Mouse (Mus musculus): ENCODE measurements around the gene Otop3.
A peak's percentile ranks its signal among the peaks of the same experiment; 100 is the strongest.

Otop3 gene

DNA sequence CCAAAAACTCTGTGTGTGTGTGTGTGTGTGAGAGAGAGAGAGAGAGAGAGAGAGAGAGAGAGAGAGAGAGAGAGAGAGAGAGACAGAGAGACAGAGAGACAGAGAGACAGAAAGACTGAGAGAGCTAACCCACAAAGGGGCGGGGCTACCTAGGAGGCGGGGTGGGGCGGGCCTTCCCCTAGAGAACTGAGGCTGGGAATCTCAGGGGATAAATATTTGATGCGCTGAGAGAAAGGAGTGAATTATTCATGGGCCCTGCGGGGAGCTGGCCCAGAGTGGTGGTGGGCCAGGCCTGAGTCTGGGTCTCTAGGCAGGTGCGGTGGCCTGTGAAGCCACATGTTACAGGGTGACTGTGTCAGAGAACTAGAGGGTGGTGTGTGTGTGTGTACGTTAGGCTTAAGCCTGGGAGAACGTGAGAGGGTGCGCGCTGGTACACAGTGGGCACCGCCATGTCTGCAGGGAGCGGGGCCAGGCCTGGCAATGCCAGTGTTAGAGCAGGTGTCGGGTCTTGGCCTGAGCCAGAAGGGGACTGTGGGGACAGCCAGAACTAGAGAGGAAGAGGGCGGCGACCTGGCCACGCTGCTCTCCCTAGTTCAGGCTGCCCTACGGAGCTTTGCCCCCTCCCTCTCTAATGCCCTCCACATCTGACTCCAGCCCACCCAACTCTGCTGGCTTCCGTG, 14.7 kb upstream of the Otop3 start:
- DNase-seq, result no peak

DNA sequence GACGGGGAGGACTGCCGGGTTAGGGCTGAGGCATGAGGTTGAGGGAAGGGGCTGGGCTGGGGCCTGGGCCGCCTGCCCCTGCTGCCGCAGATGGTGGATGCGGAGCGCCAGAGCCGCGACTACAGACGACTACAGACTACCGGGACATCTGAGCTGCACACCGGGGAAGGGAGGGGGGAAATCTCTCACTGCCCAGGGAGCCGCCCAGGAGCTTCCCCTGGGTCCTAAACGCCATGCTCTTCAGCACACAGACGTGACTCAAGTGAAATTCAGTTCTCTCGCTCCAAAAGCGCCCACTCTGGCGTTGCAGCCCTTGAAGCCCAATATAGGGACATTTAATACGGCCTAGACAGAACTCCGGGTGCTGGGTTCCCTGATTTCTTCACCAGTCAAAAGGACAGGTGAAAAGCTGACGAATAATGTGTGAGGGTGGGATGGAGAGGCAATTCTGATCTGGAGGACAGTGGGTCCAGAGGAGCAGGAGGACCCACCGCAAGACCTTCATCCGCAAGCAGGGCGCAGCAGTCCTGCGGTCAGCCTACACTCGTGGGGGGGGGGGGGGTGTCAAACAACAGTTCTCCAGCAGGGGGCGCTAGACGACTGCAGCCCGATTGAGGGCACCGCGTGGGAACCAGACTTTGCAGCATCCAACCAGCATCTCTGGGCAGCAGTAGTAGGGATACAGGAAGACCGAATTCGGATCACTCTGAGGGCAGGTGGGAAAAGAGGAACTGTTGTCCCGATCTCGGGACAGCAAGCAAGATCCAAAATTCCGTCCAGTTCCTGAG, 12.4 kb upstream of the Otop3 start, which contains the start of gene Ush1g:
TSS of gene Ush1g (minus strand) at position 136 of the 788 bp plus-strand sequence.
- DNase-seq, result peak; percentile 74 to 76

DNA sequence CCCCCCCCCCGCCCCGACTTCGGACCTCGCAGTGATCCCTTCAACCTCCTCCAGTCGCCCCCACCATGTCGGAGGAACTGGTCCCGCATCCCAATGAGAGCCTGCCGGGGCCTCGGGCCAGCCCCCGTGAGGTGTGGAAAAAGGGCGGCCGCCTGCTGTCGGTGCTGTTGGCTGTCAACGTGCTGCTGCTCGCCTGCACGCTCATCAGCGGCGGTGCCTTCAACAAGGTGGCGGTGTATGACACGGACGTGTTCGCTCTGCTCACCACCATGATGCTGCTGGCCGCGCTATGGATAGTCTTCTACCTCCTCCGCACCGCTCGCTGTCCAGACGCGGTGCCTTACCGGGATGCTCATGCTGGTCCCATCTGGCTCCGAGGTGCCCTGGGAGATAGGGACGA, 11.2 kb upstream of the Otop3 start:
- DNase-seq, result no peak

DNA sequence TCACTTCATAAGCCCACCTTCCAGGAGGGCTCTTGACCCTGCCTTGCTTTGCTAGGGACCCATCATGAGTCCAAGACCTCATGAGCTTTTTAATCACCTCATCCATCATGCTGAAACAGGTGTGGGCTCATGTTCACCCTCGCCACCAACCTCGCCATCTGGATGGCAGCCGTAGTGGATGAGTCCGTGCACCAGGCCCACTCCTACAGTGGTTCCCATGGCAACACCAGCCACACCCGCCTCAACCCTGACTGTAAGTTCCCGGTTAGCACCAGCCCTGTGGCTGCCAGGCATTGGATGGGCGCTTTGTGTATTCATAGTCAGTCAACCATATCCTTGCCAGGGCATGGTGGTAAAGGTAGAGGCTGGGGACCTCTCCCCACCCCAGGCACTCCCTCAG, 7.8 kb upstream of the Otop3 start:
- DNase-seq, result no peak

DNA sequence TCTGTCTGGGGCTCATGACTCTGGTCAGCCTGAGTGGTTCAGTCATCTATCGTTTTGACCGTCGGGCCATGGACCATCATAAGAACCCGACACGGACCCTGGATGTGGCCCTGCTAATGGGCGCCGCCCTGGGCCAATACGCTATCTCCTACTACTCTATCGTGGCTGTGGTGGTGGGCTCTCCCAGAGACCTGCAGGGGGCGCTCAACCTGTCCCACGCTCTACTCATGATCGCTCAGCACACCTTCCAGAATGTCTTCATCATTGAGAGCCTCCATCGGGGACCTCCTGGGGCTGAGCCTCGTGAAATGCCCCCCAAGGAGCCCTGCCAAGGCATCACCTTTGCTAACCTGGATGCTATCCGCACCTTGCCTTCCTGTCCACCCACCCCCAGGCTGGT, 5.2 kb upstream of the Otop3 start:
- DNase-seq, result no peak

DNA sequence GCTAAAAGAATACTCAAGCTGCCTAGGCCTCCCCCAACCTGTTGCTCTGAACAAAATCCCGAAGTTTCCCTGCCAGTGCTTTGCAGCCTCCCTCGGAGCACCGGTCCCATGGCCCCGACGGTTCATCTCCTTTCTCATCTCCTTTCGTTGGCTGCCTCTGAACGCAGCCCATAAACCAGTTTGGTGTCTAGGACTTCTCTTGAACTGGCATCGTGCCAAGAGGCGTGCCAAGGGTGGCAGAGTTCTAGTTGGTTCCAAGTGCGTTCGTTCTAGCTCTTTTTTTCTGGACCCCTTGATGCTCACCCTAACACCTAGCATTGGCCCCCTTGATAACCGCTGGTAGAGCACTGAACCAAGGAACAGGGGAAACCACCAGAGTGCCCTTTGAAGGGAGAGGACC, 692 bp downstream of the Otop3 start:
- no peak for DNase-seq

DNA sequence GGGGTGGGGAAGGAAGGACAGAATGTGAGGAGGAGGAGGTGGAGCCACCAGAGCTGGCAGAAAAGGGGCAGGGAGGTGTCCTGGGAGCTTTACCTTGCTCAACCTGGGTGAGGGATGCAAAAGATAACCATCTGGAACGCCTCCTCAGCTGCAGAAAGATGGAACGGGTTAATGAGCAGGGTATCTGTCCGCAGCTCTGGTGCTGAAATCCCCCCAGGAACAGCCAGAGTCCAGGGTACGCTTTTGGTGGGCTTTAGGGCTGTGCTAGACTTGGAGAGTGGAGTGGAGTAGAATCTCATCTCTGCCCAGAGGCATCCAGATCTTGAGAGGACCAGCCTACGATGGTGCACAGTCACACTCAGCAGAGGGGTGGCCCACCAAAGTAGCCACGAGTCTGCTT, 1.6 kb downstream of the Otop3 start:
- DNase-seq, result peak; percentile 62 to 66

DNA sequence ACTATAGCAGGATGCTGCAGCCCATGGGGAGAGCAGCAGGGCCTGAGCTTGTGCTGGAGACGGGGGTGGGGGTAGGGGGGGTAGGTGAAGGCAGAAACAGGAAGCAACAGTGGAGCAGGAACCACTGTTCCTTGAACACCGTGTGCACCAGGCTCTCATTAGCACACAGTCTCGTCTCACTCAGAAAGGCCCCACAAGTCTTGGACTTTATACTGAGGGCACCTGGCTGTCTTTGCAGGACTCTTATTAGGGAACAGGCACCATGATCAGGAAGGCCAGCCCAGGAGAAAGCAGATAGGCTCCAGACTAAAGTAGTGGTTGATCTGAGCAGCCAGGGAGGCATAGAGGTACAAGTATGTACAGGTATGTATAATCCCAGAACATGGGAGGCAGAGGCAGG, 2.8 kb downstream of the Otop3 start:
- DNase-seq, result no peak

DNA sequence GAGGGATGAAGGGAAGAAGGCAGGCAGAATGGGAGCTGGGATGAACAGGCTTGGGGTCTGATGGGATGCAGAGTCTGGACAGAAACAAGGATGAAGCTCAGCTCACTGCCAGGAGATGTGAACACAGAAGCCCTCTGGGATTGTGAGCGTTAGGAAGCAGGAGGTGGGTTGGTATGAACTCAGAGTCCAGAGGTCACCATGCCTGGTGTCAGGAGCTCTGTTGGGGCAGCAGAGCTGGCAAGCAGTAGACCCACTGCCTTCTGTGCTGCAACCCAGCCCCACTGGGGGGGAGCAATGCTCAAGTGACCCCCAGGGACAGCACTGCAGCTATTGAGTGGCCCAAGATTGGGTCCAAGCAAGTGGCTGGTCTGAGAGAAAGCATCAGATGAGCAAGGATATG, 3.3 kb downstream of the Otop3 start:
- no peak for DNase-seq

DNA sequence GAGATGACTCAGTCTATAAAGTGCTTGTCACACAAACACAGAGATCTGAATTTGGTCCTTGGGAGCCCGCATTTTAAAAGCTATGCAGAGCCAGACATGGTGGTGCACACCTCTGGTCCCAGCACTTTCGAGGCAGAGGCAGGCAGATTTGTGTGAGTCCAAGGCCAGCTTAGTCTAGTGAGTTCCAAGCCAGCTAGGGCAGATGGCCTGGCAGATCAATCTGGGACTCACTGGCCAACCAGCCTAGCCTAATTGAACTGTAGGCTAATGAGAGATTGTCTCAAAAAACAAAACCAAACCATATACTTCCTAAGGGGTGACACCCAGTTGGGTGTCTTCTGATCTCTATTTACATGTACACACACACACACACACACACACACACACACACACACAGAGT, 6.7 kb downstream of the Otop3 start:
- DNase-seq, result no peak

DNA sequence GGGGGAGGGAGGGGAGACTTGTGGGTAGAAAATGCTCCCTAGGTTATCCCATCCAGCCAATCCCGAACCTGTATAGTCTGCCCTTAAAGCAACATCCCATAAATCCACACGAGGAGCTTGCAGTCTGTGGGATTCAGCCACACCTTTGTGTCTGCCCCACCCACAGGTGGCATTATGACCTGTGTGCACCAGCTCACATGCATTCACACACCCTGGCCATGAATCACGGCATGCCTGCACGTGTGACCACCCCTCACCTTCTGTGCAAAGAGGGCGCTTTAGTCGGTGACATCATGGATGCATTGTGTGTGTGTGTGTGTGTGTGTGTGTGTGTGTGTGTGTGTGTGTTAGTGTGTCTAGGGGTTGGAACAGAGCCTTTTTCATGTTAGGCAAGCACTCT, 7.3 kb downstream of the Otop3 start:
- DNase-seq, result no peak

DNA sequence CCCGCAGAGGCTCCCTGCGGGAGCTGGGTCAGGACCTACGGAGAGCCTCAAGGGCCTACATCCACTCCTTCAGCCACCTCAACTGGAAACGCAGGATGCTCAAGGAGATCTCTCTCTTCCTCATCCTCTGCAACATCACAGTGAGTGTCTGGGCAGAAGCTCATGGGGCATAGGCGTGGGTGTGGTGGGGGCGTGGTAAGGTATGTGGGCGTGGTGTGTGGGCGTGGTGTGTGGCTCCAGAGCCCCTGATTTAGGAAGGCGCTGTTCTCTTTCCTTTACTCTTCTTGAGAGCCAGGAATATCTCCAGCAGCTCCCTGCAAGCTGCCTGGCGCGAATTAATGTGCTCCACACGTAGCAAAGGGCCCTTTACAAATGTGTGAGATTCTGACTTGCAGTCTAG, 10.4 kb downstream of the Otop3 start:
- DNase-seq, result peak; percentile 34 to 38

DNA sequence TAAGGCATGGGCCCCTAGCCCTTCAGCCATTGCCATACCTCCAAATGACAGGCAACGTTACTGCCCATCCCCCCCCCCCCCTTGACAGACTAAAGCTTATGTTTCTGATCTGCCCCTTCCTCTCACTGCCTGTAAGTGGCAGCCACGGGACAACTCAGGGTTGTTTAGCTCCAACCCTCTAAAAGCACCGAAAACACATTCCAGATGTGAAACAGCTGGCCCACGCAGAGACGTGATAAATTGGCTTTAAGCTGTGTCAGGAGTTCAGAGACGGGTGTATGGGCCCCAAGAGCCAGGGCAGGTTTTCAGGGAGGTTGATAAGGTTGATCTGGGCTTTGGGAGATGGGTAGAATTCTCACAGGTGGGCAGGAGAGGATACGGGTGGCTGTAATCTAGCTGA, 11.0 kb downstream of the Otop3 start:
- DNase-seq, result no peak

DNA sequence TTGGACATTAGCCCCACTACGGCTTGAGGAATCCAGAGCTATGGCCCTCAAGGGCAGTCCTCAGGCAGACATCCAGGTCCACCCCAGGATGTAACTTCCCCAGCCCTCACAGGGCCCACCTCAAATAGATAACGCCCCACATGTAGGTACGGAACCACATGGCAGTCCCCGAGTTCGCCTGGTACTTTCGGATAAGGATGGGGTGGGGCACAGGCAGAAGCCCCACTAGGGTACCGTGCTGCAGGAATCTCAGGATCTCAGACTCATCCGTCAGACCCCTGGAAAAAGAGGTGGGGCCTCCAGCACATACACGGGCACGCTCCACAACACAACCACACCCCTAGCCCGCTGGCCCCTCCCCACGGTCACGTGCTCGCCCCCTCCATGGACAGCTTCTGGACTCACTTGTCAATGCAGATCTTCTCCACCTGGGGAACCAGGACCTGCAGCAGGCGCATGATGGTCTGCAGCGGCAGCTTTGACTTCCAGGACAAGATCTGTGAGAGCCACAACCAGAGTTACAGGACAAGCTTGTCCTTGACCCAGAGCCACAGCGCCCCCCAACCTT, 14.2 kb downstream of the Otop3 start:
- peak; percentile 29 to 31 for DNase-seq

DNA sequence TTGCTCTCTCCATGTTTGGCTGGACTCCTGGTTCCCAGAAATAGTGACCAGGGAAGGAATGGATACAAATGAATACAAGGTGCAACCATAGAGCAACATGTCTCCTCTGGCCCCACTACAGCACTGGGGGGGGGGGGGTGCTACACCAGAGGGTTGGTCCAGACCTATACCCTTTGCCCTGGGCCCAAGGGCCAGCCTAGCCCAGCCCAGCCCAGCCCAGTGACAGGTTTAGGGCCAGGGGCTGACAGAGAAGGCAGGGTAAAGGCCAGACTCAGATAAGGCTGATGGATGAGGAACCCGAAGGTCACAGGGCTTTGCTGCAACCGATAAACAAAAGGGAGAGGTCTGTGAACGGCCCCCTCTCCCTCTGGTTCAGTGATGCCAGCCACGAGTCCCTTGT, 15.4 kb downstream of the Otop3 start:
- DNase-seq, result no peak

DNA sequence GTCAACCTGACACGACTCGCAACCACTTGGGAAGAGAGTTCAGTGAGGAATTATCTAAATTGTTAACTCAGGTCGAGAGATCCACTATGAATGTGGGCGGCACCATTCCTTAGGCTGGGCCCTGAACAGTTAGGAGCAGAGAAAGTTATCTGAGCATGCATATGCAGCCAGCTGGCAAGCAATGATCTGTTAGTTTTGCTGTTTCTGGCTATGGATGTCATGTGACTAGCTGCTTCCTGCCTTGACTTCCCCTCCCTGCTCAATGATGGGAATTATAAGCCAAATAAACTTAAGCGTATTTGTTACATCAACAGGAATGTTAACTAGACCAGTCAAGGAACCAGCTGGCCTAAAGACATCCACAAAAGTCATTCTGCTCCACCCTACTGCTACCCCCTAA, 18.8 kb downstream of the Otop3 start:
- no peak for DNase-seq

DNA sequence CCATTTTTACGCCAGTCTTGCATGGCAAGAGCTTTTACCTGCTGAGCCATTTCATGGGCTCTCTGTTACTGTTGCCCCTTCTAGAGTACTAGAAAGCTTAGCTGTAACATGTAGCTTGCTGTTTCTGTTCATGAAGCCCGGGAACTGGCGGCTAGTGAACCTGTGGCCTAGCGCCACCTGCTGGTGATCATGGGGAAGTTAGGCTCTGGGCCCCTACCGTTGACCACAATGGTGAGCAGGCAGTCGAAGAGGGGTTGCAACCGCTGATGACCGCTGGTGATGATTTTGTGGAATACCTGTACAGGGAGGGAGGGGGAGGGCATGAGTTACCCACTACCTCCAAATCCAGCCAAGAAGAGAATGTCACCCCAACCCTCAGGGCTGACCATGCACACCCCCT, 19.7 kb downstream of the Otop3 start:
- peak; percentile 78 to 82 for DNase-seq

DNA sequence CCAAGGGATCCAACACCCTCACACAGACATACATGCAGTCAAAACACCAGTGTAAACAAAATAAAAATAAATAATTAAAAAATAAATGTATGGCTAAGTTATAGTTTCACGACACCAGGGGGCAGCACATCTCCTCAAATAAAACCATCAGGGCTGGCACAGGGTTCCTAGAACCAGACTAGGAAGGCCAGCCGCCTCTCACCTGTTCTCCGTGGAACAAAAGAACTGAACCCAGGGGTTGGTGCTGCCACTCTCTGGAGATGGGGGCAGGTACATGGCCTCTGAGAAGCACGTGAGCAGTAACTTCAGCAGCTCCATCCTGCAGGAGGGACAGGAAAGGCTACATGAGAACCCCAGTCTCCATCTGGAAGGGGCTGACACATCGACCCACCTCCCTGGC, 23.9 kb downstream of the Otop3 start:
- DNase-seq, result peak; percentile 82 to 85

DNA sequence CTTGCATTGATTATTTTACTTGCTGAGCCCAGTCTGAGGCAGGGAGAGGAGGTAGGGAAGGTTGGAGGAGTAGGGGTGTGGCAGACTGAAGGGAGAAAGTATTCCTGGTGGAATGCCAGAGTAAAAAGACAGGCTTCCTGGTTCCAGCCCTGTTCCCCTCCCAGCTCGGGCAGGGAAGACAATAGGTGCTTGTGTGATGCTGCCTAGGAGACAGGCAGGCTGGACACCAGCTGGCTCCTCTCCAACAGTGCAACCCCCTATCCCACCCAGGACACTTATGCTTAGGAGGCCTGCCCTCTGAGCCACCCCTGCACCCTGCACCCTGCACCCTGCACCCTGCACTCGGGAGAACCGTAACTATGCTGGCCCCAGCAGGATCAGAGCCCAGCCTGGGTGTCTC, 24.8 kb downstream of the Otop3 start:
- no peak for DNase-seq

DNA sequence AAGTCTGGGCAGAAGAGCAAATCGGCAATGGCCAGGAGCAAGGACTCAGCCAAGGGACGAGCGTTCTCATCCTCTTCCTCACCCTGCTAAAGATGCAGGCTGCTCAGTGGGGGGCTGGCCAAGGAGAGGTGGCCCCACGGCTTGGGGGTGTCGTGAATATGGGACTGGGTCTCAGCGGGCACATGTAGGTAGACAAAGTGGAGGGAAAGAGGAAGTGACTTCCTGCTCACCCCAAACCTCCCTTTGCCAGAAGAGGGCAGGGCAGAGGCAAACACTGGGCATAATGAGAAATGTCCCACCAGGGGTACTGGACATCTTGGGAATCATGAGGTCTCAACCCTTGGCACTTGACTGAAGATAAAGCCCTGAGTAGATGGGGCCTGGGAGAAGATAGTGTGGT, 25.2 kb downstream of the Otop3 start:
- DNase-seq, result peak in 1 of 2 experiments; percentile 25

DNA sequence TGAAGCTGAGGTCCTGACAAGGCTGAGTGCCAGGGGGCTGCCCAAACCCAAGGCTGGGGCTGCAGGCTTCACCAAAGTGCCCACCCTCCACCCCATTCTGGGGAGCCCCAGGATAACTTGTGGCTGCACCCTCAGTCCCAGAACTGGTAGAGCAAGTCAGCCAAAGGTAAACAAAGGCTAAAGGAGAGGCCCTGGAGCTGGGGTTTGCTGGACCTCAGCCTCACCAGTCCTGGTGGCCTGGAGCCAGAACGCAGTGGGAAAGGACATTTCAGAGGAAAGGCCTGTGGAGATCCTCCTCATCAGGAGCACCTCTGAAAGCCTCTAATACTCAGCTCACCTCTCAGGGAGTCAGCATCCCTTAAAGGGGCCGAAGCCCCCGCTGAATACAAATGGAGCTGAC, 29.6 kb downstream of the Otop3 start:
- no peak for DNase-seq

DNA sequence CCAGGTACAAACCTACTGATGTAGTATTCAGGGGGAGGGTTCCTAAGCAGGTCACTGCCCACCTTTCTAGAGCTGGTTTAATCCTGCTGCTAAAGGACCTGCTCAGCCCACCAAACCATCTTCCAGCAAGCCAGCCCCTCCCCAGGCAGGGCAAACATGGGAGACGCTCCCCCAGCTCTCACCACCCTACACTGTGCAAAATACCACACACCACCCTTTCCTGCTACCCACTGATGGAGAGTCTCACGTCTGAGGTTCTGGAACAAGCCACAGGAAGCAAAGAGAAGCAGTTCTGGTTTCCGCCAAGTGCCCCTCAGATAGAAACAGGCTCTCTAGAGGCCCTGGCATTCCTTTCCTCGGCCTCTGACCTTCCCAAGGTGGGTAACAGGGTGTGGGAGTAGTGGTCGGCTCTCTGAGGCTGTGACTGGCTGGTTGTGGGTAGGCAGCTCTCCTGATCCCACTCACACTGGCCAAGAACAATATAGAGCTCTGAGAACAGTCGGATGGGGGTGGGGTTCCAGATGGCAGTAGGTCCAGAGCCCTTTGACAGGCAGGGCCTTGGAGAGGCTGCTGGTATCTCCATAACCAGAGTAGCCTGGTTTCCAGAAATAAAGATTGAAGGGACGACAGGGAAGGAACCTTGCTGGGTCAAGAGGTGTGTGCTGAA, 31.6 kb downstream of the Otop3 start:
- peak in 1 of 2 experiments; percentile 35 for DNase-seq

DNA sequence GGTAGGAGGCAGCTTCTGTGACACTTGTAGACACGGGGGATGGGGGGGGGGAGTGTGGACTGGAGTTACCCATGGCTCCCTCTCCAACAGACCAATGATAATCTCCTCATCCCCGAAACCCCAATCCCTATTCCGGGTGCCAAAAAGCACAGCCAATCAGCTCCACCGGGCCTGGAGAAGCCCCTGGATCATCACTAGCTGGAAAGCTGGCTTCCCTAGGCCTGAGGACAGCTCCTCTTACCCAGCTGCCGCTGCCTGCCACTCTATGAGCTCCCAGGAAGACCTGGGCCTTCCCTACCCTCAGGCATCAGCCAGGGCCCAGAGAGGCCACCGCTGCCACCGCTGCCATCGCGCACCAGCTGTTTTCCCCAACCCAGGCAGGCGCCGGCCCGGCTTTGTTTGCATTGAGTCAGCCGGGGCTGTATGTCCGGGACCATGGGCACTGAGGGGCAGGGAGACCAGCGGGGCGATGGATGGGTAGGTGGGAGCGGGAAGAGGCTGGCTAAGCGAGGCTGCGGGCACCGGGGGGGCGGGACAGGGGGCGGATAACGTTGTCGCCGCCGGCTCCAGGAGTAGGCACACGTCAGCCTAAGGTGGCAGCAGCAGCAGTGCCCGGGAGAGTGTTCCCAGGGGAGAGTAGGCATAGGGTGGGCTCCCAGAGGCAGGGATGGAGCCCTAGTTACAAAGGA, 32.3 kb downstream of the Otop3 start:
- DNase-seq, result peak in 1 of 2 experiments; percentile 39

Data from kidney, postnatal 4 days (tissue).